Mouse (Mus musculus) heart, embryonic 10.5 days (tissue): ENCODE measurements around the gene Gucy2d. TPM values are rescaled to one million over a fixed set of nuclear protein-coding genes. Genes with fewer than 3 reads are reported as not detected.

Experiments
- DNase-seq: peaks from one replicate; pipeline ENCODE4 v3.0.0-alpha.2; 2017; ENCODE audit warnings: low spot score
- H3K27ac ChIP-seq: fragments of 300-500 bp; sonication (generic); 2 replicates; pipeline ENCODE4 v1.5.1; 2016; ENCODE audit warnings: mild to moderate bottlenecking
- H3K27me3 ChIP-seq: fragments of 300-500 bp; sonication (generic); 2 replicates; pipeline ENCODE4 v1.6.1; 2016; ENCODE audit warnings: mild to moderate bottlenecking; ENCODE audit not compliant: poor library complexity, insufficient read depth, severe bottlenecking
- H3K36me3 ChIP-seq: fragments of 300-500 bp; sonication (generic); 2 replicates; pipeline ENCODE4 v1.6.1; 2016; ENCODE audit warnings: mild to moderate bottlenecking, moderate library complexity
- H3K4me1 ChIP-seq: fragments of 300-500 bp; sonication (generic); 2 replicates; pipeline ENCODE4 v1.6.1; 2016; ENCODE audit warnings: mild to moderate bottlenecking
- H3K4me3 ChIP-seq: fragments of 300-500 bp; sonication (generic); 2 replicates; pipeline ENCODE4 v1.5.1; 2016; ENCODE audit warnings: mild to moderate bottlenecking, moderate library complexity
- H3K9me3 ChIP-seq: fragments of 300-500 bp; sonication (generic); 2 replicates; pipeline ENCODE4 v1.6.1; 2016; ENCODE audit warnings: mild to moderate bottlenecking, moderate library complexity
- WGBS: fragments of 180-500 bp; shearing (Covaris S2); methylation state at CpG from one replicate; pipeline ENCODE4 v1.1.7; 2016; 5-methylcytosine and 5-hydroxymethylcytosine counted together
- polyA plus RNA-seq: library from polyadenylated mRNA; unstranded; fragments of >200 nt; fragmentation: Nextera tagmentation; extraction: Ambion mirVana; gene quantifications from 2 replicates; pipeline ENCODE4 v1.2.1, GENCODE M21; 2016

Gene Gucy2d
- polyA plus RNA-seq, 1 experiment from 2014 or later: not detected

GRCm38 (mm10) chr7:98495591-98495990 is 55.4 kb downstream of the Gucy2d start:
- Histone ChIP-seq H3K36me3 (peaks cover 10% of the 10 kb centered on the region), H3K4me3 (no peak overlapping the region), H3K9me3 (no peaks in the 10 kb centered on the region), H3K4me1 (peaks cover 52% of the 10 kb centered on the region), H3K27me3 (peaks cover 27% of the 10 kb centered on the region; the same call in 1 of the 2 replicates), H3K27ac (no peak overlapping the region)
- 65% methylated on average over 1 of the region's 1 CpGs for WGBS
- DNase-seq: no peak

GRCm38 (mm10) chr7:98497451-98497850 is 57.2 kb downstream of the Gucy2d start:
- H3K4me1 ChIP-seq: peaks cover 58% of the 10 kb centered on the region
- H3K27me3 ChIP-seq: peaks cover 27% of the 10 kb centered on the region; the same call in 1 of the 2 replicates
- no peak for DNase-seq
- H3K9me3 ChIP-seq: no peaks in the 10 kb centered on the region
- H3K27ac ChIP-seq: no peak overlapping the region
- H3K36me3 ChIP-seq: peaks cover 13% of the 10 kb centered on the region
- 61% methylated on average over 5 of the region's 5 CpGs for WGBS
- no peak overlapping the region for H3K4me3 ChIP-seq

GRCm38 (mm10) chr7:98498101-98498500 is 57.9 kb downstream of the Gucy2d start:
- Histone ChIP-seq H3K27me3 (peaks cover 27% of the 10 kb centered on the region; the same call in 1 of the 2 replicates), H3K4me3 (no peak overlapping the region), H3K9me3 (no peaks in the 10 kb centered on the region), H3K27ac (no peak overlapping the region), H3K36me3 (peaks cover 13% of the 10 kb centered on the region), H3K4me1 (peaks cover 58% of the 10 kb centered on the region)
- 85% methylated on average over 12 of the region's 12 CpGs for WGBS
- DNase-seq: no peak

- DNase-seq: no peak
- Histone ChIP-seq H3K4me3 (no peak overlapping the region), H3K27me3 (peaks cover 27% of the 10 kb centered on the region; the same call in 1 of the 2 replicates), H3K4me1 (peaks cover 56% of the 10 kb centered on the region), H3K27ac (peak overlapping the region; percentile 37), H3K36me3 (peaks cover 13% of the 10 kb centered on the region), H3K9me3 (no peaks in the 10 kb centered on the region)
- WGBS: 78% methylated on average over 20 of the region's 20 CpGs
Observed at GRCm38 (mm10) chr7:98498656-98499560, 58.7 kb downstream of the Gucy2d start.

- Histone ChIP-seq H3K27ac (peak overlapping the region; percentile 37), H3K4me1 (peaks cover 56% of the 10 kb centered on the region), H3K27me3 (peaks cover 27% of the 10 kb centered on the region; the same call in 1 of the 2 replicates), H3K36me3 (peaks cover 13% of the 10 kb centered on the region), H3K4me3 (no peak overlapping the region), H3K9me3 (no peaks in the 10 kb centered on the region)
- WGBS: 75% methylated on average over 25 of the region's 25 CpGs
- no peak for DNase-seq
Observed at GRCm38 (mm10) chr7:98499561-98500292, 59.5 kb downstream of the Gucy2d start.

- H3K9me3 ChIP-seq: no peaks in the 10 kb centered on the region
- no peak for DNase-seq
- H3K27ac ChIP-seq: peak overlapping the region; percentile 36; the same call in 1 of the 2 replicates
- no peak overlapping the region for H3K4me3 ChIP-seq
- H3K4me1 ChIP-seq: peaks cover 60% of the 10 kb centered on the region
- peaks cover 27% of the 10 kb centered on the region; the same call in 1 of the 2 replicates for H3K27me3 ChIP-seq
- WGBS: 70% methylated on average over 3 of the region's 3 CpGs
- H3K36me3 ChIP-seq: peaks cover 13% of the 10 kb centered on the region
Observed at GRCm38 (mm10) chr7:98500470-98500869, 60.3 kb downstream of the Gucy2d start.

- DNase-seq: no peak
- Histone ChIP-seq H3K9me3 (no peaks in the 10 kb centered on the region), H3K36me3 (peaks cover 13% of the 10 kb centered on the region), H3K27ac (no peak overlapping the region), H3K4me1 (peaks cover 66% of the 10 kb centered on the region), H3K27me3 (peaks cover 27% of the 10 kb centered on the region; the same call in 1 of the 2 replicates), H3K4me3 (no peak overlapping the region)
- WGBS: 88% methylated on average over 7 of the region's 7 CpGs
Observed at GRCm38 (mm10) chr7:98501078-98501477, 60.9 kb downstream of the Gucy2d start.

GRCm38 (mm10) chr7:98502921-98503320 is 62.7 kb downstream of the Gucy2d start:
- H3K9me3 ChIP-seq: no peaks in the 10 kb centered on the region
- H3K4me3 ChIP-seq: no peak overlapping the region
- 23% methylated on average over 5 of the region's 5 CpGs for WGBS
- H3K27ac ChIP-seq: peak overlapping the region; percentile 62; the same call in 1 of the 2 replicates
- H3K27me3 ChIP-seq: peaks cover 27% of the 10 kb centered on the region; the same call in 1 of the 2 replicates
- peaks cover 12% of the 10 kb centered on the region for H3K36me3 ChIP-seq
- peaks cover 67% of the 10 kb centered on the region for H3K4me1 ChIP-seq
- no peak for DNase-seq

GRCm38 (mm10) chr7:98503951-98504647 is 63.9 kb downstream of the Gucy2d start:
- peaks cover 65% of the 10 kb centered on the region for H3K4me1 ChIP-seq
- H3K27ac ChIP-seq: peak overlapping the region; percentile 82
- WGBS: 46% methylated on average over 6 of the region's 6 CpGs
- no peaks in the 10 kb centered on the region for H3K9me3 ChIP-seq
- H3K27me3 ChIP-seq: peaks cover 17% of the 10 kb centered on the region; the same call in 1 of the 2 replicates
- H3K36me3 ChIP-seq: peaks cover 4% of the 10 kb centered on the region
- no peak overlapping the region for H3K4me3 ChIP-seq
- no peak for DNase-seq

GRCm38 (mm10) chr7:98504726-98505314 is 64.6 kb downstream of the Gucy2d start:
- 30% methylated on average over 5 of the region's 5 CpGs for WGBS
- Histone ChIP-seq H3K4me3 (no peak overlapping the region), H3K9me3 (no peaks in the 10 kb centered on the region), H3K27ac (peak overlapping the region; percentile 82), H3K36me3 (0 out of 2 replicates have a peak, but pooled peaks cover 3% of the 10 kb centered on the region), H3K4me1 (peaks cover 58% of the 10 kb centered on the region), H3K27me3 (peaks cover 9% of the 10 kb centered on the region; the same call in 1 of the 2 replicates)
- DNase-seq: no peak

GRCm38 (mm10) chr7:98505664-98506063 is 65.4 kb downstream of the Gucy2d start:
- H3K36me3 ChIP-seq: 0 out of 2 replicates have a peak, but pooled peaks cover 3% of the 10 kb centered on the region
- H3K27ac ChIP-seq: peak overlapping the region; percentile 76
- no peaks in the 10 kb centered on the region for H3K9me3 ChIP-seq
- 29% methylated on average over 3 of the region's 3 CpGs for WGBS
- peaks cover 8% of the 10 kb centered on the region; the same call in 1 of the 2 replicates for H3K27me3 ChIP-seq
- no peak overlapping the region for H3K4me3 ChIP-seq
- H3K4me1 ChIP-seq: peaks cover 50% of the 10 kb centered on the region
- DNase-seq: no peak
